Mouse (Mus musculus): Measurements from ENCODE around the gene Agtrap.
"Not testable (repeated sequence)": the region's sequence is repeated elsewhere in the genome, so short reads cannot be mapped to it uniquely, and the experiment has no call there.

Agtrap gene

DNA sequence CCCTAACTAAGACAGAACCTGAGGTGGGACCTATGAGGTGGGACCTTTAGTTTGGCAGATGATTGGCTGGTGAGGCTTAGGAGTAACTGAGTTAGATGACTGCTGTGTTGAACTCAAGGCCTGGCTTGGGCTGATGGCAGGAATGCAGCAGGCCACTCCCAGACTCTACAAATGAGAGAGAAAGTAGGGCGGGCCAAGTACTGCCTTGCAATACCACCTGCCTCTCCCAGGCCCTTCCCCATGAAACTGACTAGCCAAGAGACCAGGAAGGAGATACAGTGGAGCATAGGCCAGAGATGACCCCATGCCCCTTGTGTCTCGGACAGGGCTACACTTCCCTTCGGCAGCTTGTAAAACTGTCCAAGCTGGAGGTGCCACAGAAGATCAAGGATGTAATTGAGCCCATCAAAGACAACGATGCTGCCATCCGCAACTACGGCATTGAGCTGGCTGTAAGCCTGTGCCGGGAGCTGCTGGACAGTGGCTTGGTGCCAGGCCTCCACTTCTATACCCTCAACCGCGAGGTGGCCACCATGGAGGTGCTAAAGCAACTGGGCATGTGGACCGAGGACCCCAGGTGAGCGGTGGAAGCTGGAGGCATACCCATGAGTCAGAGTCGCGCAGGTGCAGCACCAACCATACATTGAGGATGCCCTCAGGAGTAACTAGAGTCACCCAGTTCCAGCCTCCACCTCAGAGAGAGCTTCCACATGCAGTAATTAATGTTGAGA is 36.6 kb downstream of the Agtrap start:
- CTCF ChIA-PET = no interaction called here

DNA sequence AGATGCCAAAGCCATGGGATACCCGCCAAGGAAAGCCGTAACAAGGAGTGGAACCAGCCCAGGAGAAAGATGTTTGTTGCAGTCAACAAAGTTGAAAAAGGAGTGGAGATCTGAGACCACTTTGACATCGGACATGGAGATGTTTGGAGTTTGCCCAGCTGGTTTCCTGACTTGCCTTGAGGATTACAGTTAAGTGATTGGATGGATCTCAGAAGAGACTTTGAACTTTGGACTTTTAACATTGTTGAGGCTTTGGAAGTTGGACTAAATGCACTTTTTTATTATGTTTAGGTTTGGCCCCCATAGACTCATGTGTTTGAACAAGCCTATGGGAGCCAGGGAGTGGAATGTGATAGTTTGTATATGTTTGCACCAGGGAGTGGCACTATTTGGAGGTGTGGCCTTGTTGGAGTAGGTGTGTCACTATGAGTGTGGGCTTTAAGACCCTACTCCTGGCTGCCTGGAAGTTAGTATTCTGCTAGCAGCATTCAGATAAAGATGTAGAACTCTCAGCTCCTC is 37.4 kb downstream of the Agtrap start:
- CTCF ChIA-PET = not testable (repeated sequence)

DNA sequence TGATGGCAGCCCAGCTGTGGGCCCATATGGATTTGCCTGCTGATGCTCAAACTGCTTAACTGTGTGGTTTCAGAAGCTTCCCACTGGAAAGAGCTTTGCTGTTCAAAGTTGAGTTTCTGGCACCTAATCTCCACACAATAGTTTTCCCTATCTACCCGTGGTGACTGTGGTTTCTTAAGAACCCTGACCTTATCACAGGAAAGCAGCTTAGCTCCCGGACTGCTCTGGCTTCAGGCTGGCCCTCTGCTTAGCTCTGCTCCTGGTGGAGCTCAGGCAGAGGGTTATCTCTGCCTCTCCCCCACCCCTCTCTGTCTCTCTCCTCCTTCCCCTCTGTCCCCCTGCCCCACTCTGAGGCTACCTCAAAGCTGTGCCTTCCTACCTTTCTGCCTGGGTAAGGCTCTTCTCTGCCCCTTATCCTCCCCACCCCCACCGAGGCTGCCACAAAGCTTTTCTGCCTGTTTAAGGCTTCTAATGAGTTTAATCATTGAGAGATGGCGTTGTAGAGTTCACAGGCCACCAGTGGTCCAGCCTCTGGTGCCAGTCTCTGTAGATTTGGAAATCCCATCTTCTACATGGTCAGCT is 41.3 kb downstream of the Agtrap start:
- CTCF ChIA-PET = no interaction called here

- CTCF ChIA-PET = interaction anchor here (1.1 kb wide), 1 partner anchor 28 kb away, joined by 4 read pairs; no protein-coding TSS in a partner anchor
Measured at GRCm38 (mm10) chr4:148044113-148044512, 43.7 kb downstream of the Agtrap start.

DNA sequence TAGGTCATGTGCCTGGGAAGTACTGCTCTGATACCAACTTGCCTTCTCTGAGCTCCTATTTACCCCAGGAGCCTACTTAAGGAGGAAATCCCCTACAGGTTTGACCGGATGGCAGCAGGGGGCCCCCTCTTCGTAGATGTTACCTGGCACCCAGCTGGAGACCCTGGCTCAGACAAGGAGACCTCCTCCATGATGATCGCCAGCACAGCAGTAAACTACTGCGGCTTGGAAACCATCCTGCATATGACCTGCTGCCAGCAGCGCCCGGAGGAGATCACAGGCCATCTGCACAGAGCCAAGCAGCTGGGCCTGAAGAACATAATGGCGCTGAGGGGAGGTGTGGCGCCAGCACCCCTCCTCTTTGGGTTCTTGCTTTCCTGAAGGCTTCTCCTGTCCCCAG is 44.5 kb downstream of the Agtrap start:
- CTCF ChIA-PET = not testable (repeated sequence)

- CTCF ChIA-PET = no interaction called here
Measured at GRCm38 (mm10) chr4:148041611-148042191, 46.1 kb downstream of the Agtrap start.

- CTCF ChIA-PET = no interaction called here
Measured at GRCm38 (mm10) chr4:148040933-148041610, 46.8 kb downstream of the Agtrap start.

DNA sequence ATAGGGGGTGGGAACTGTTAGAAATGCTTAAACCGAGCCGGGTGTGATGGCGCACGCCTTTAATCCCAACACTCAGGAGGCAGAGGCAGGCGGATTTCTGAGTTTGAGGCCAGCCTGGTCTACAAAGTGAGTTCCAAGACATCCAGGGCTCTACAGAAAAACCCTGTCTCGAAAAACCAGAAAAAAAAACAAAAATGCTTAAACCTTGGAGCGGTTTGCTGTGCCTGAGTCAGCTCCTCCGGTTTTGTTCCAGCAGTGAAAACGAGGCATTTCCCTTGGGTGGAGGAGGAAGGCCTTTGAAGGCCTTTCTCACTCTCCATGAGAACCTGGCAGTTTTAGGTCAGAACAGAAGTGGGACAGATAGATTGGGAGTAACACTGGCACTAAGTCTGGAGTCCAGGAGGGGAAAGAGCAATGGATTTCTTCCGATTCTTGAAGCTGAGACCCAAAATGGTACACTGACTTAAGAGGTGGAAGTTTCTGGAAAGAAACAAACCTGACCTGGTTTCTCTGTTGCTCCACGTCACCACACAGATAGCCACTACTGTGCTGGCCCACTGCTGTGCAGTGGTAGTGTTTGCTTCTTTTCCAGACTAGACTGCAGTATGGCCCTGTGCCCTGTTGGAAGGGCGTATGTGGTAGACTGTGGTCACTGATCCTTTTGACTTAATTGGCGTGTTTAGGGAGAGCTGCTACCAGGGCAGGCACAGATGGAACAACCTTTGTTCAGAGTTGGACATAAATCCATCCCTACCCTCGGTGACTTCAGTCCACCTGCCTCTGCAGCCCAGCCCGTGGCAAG is 47.6 kb downstream of the Agtrap start:
- CTCF ChIA-PET = no interaction called here

- CTCF ChIA-PET = no interaction called here
Measured at GRCm38 (mm10) chr4:148039254-148040028, 48.4 kb downstream of the Agtrap start.

DNA sequence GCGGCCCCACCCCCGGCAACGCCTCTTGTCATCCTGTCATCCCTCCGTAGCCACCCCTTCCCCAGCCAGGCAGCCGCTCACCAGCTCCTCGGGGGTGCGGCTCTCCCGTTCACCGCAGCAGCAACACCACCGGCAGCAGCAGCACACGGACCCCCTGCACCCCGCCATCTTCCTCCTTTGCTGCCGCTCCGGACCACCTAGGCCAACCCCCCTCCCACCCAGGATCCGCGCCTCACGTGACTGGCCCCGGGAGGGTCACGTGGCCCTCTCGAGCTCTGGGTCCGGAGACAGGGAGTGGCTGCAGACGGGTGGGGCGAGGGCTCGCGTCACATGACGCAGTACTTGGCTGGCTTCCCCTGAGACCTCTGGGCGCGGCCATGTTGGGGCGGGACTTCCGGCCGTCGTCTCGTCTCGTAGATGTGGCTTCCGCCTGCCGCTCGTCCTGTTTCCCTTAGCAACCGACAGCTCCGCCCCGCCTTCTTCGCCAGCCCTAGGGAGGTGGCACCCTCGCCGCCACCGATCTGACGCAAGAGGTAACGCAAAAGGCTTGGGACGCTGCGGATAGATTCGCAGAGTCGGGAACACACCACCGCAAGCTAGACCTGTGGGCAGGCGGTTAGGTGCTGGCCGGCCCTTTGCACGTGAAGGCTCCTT is 49.1 kb downstream of the Agtrap start, which contains the start of the genes Clcn6 and Mthfr:
TSS of gene Clcn6 (minus strand) at position 222 of the 654 bp plus-strand sequence.
TSS of gene Mthfr (plus strand) at position 478 of the 654 bp plus-strand sequence.
- CTCF ChIA-PET = no interaction called here

GRCm38 (mm10) chr4:148038079-148038599 is 49.7 kb downstream of the Agtrap start:
- CTCF ChIA-PET = no interaction called here

GRCm38 (mm10) chr4:148035440-148035839 is 52.4 kb downstream of the Agtrap start:
- CTCF ChIA-PET = no interaction called here

DNA sequence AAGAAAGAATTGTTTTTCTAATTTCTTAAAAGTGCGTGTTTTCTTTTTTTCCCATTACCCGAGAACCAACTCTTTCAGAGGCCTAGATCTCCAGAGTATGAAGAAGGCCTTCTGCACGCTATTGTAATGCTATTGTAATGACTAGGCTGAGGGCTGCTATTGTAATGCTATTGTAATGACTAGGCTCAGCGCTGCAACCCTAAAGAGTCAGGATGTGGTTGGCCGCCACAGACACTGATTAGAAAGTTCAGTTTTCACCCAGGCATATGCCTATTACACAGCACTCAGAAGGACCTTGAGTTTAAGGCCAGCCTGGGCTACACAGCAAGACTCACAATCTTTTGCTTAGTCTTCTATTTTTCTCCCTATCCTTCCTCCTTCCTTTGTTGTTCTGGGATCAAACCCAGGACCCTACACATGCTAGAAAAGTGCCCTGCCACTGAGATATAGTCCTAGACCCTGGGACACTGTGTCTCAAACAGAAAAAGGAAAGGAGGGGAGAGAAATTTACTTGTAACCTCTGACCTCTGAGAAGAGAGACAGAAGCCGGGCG is 53.9 kb downstream of the Agtrap start:
- CTCF ChIA-PET = interaction anchor here (0.7 kb wide), 1 partner anchor 1048 kb away, joined by 7 read pairs; no protein-coding TSS in a partner anchor

GRCm38 (mm10) chr4:148030506-148030905 is 57.3 kb downstream of the Agtrap start:
- CTCF ChIA-PET = no interaction called here

DNA sequence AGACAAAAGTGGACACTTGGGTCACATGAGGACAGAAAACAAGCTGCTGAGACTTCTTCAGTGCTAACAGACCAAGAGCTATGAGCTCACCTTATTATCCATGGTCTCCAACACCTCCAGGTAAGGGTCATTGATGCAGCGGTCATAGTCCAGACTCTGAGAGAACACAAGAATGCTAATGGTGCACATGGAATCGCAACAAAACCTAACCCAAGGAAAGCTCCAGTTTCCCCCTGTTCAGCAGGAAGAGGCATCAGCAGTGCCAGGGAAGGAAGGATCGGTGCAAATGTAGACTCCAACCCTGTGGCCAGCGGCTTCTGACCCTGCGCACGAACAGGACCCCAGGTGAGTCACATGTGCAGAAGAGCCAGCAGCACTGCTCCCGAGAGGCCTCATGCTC is 58.5 kb downstream of the Agtrap start:
- CTCF ChIA-PET = no interaction called here
